Comparison of ENCODE assay signal across 30 mouse cellular contexts in the genomic region with DNA sequence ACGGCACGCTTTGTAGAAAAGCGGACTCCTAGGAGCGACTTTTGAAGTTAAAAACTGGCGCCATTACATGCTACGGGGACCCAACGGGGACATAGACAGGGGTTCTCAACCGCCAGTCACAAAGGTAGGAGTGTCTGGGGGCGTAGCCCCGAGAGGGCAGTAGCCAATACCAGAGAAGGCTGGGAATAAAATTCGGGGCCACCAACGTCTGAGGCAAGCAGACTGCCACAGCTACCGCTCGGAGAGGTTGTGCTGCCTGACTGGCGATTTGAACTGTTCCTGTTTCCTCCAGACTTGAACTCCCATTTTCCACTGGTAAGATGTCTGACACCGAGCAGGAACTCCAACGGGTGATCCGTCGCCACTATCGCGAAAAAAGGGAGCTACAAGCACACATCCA. TPM values are rescaled to one million over a fixed set of nuclear protein-coding genes. Genes with fewer than 3 reads are reported as not detected.
"Had no signal": no experiment of that assay in that cellular context is flagged by ENCODE, and none has a peak within 500 bp of the region (broad histone marks: within the 10 kb centered on the region; RNA-seq: fewer than 3 reads in every experiment).

A gene (plus strand): TSS at position 321 of the 400 bp plus-strand sequence.

- DNase-seq: liver, postnatal 0 days; lung, adult 2 months; lung, postnatal 14 days; lung, postnatal 36 days; midbrain, embryonic 14.5 days; retina, postnatal 1 day; right cerebral cortex, adult 18-20 months; right cerebral cortex, postnatal 25 days; right cerebral cortex, postnatal 4 days; spleen, adult 18-20 months; thymus, adult 2 months; thymus, postnatal 25 days; thymus, postnatal 4 days had no signal

- H3K36me3 ChIP-seq: liver, embryonic 15.5 days; lung, embryonic 15.5 days; midbrain, embryonic 10.5 days; midbrain, embryonic 12.5 days; neural tube, embryonic 13.5 days; neural tube, embryonic 15.5 days had no signal

- H3K4me3 ChIP-seq: liver, embryonic 15.5 days; lung, embryonic 15.5 days; midbrain, embryonic 10.5 days; midbrain, embryonic 12.5 days; myocyte; neural tube, embryonic 13.5 days; neural tube, embryonic 15.5 days had no signal

- H3K27ac ChIP-seq: liver, embryonic 15.5 days; lung, embryonic 15.5 days; macrophage; midbrain, embryonic 10.5 days; midbrain, embryonic 12.5 days; neural tube, embryonic 13.5 days; neural tube, embryonic 15.5 days had no signal

- H3K4me1 ChIP-seq: liver, embryonic 15.5 days; lung, embryonic 15.5 days; midbrain, embryonic 10.5 days; midbrain, embryonic 12.5 days; neural tube, embryonic 13.5 days; neural tube, embryonic 15.5 days had no signal

- ATAC-seq: liver, postnatal 0 days; lung, postnatal 0 days; midbrain, embryonic 16.5 days had no signal

RNA-seq across cellular contexts. Expression of the gene that starts here (rescaled TPM):
- total RNA-seq: megakaryocyte, adult 5-6 weeks; megakaryocyte-erythroid progenitor cell, adult 5-6 weeks had no signal
- polyA plus RNA-seq: liver, embryonic 15.5 days; liver, postnatal 0 days; lung, adult 2 months; lung, embryonic 15.5 days; lung, postnatal 0 days; macrophage; midbrain, embryonic 10.5 days; midbrain, embryonic 12.5 days; midbrain, embryonic 14.5 days; midbrain, embryonic 16.5 days; myocyte; neural tube, embryonic 11.5 days; neural tube, embryonic 13.5 days; neural tube, embryonic 15.5 days; small intestine, adult 2 months; stomach, embryonic 14.5 days; stomach, embryonic 16.5 days; thymus, adult 2 months; urinary bladder, adult 2 months had no signal
